Mouse (Mus musculus): ENCODE results near the gene Fbp1. TPM values are rescaled to one million over a fixed set of nuclear protein-coding genes. Genes with fewer than 3 reads are reported as not detected.
"Not testable (repeated sequence)": the region's sequence is repeated elsewhere in the genome, so short reads cannot be mapped to it uniquely, and the experiment has no call there.

Fbp1 gene
- polyA plus RNA-seq, 1 experiment from 2014 or later: not detected

- not testable (repeated sequence) for H3K9me3 ChIP-seq (replicated peaks; ENCODE audit: control insufficient read depth, low read length); DNase-seq (ENCODE audit: low spot score); H3K4me2 ChIP-seq (ENCODE audit: low read length); H3K27ac ChIP-seq (ENCODE audit: low read depth, low read length); H3K36me3 ChIP-seq (ENCODE audit: control insufficient read depth, insufficient read depth, low read length); ATAC-seq; H3K9ac ChIP-seq (ENCODE audit: low read length); H3K27me3 ChIP-seq (replicated peaks; ENCODE audit: control insufficient read depth, insufficient read depth, low read length); H3K4me1 ChIP-seq (ENCODE audit: control insufficient read depth, insufficient read depth, low read length); H3K4me3 ChIP-seq (ENCODE audit: low read depth, low read length)
- WGBS: 91% methylated on average over 10 of the region's 10 CpGs
These were observed 28.8 kb downstream of the Fbp1 start for GRCm38 (mm10) chr13:62859251-62859650.

- no peak for ATAC-seq
- 78% methylated on average over 21 of the region's 21 CpGs for WGBS
- Histone ChIP-seq H3K4me2 (ENCODE audit: low read length) (no peak within 1 kb of the TSS), H3K9me3 (replicated peaks; ENCODE audit: control insufficient read depth, low read length) (no peaks in the 10 kb centered on the region), H3K36me3 (ENCODE audit: control insufficient read depth, insufficient read depth, low read length) (no peaks in the 10 kb centered on the region), H3K9ac (ENCODE audit: low read length) (no peak within 1 kb of the TSS), H3K4me3 (ENCODE audit: low read depth, low read length) (no peak within 1 kb of the TSS), H3K4me1 (ENCODE audit: control insufficient read depth, insufficient read depth, low read length) (no peaks in the 10 kb centered on the region), H3K27ac (ENCODE audit: low read depth, low read length) (no peak within 1 kb of the TSS), H3K27me3 (replicated peaks; ENCODE audit: control insufficient read depth, insufficient read depth, low read length) (no peaks in the 10 kb centered on the region)
- DNase-seq (ENCODE audit: low spot score): no peak
These were observed 29.9 kb downstream of the Fbp1 start, which contains the start of gene Fbp2 for GRCm38 (mm10) chr13:62857941-62858915. Fbp2 (minus strand) TSS chr13:62858422.

- Histone ChIP-seq H3K36me3 (ENCODE audit: control insufficient read depth, insufficient read depth, low read length) (no peaks in the 10 kb centered on the region), H3K9me3 (replicated peaks; ENCODE audit: control insufficient read depth, low read length) (no peaks in the 10 kb centered on the region), H3K4me2 (ENCODE audit: low read length) (no peak overlapping the region), H3K9ac (ENCODE audit: low read length) (no peak overlapping the region), H3K27me3 (replicated peaks; ENCODE audit: control insufficient read depth, insufficient read depth, low read length) (no peaks in the 10 kb centered on the region), H3K4me1 (ENCODE audit: control insufficient read depth, insufficient read depth, low read length) (no peaks in the 10 kb centered on the region), H3K27ac (ENCODE audit: low read depth, low read length) (no peak overlapping the region), H3K4me3 (ENCODE audit: low read depth, low read length) (no peak overlapping the region)
- WGBS: 87% methylated on average over 14 of the region's 14 CpGs
- ATAC-seq: no peak; the same call in 1 of the 2 replicates
- no peak for DNase-seq (ENCODE audit: low spot score)
These were observed 31.2 kb downstream of the Fbp1 start for GRCm38 (mm10) chr13:62856850-62857249.

DNA sequence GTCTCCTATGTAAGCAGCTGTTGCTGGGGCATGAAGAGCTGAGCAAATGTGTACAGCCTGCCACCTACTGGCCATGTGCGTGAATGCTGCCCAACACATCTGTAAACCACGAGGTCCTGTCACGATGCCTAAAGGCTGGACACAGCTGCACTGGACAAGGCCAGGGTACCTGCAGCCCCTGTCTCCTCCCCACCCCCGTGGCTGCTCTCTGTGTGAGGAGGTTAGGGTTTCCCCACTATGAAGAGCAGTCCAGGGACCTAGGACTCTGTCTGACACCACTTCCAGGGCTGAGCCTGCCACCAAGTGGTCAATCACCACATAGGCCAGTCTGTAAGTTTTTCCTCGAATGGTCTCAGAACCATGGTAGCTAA, 31.8 kb downstream of the Fbp1 start:
- no peaks in the 10 kb centered on the region for H3K36me3 ChIP-seq (ENCODE audit: control insufficient read depth, insufficient read depth, low read length)
- peak overlapping the region; percentile 22 for H3K4me3 ChIP-seq (ENCODE audit: low read depth, low read length)
- H3K27me3 ChIP-seq (replicated peaks; ENCODE audit: control insufficient read depth, insufficient read depth, low read length): no peaks in the 10 kb centered on the region
- no peak overlapping the region for H3K9ac ChIP-seq (ENCODE audit: low read length)
- peak; percentile 91 for DNase-seq (ENCODE audit: low spot score)
- 3% methylated on average over 5 of the region's 5 CpGs for WGBS
- peak overlapping the region; percentile 50 for H3K4me2 ChIP-seq (ENCODE audit: low read length)
- ATAC-seq: peak; percentile 93
- H3K27ac ChIP-seq (ENCODE audit: low read depth, low read length): no peak overlapping the region
- H3K9me3 ChIP-seq (replicated peaks; ENCODE audit: control insufficient read depth, low read length): no peaks in the 10 kb centered on the region
- H3K4me1 ChIP-seq (ENCODE audit: control insufficient read depth, insufficient read depth, low read length): no peaks in the 10 kb centered on the region

DNA sequence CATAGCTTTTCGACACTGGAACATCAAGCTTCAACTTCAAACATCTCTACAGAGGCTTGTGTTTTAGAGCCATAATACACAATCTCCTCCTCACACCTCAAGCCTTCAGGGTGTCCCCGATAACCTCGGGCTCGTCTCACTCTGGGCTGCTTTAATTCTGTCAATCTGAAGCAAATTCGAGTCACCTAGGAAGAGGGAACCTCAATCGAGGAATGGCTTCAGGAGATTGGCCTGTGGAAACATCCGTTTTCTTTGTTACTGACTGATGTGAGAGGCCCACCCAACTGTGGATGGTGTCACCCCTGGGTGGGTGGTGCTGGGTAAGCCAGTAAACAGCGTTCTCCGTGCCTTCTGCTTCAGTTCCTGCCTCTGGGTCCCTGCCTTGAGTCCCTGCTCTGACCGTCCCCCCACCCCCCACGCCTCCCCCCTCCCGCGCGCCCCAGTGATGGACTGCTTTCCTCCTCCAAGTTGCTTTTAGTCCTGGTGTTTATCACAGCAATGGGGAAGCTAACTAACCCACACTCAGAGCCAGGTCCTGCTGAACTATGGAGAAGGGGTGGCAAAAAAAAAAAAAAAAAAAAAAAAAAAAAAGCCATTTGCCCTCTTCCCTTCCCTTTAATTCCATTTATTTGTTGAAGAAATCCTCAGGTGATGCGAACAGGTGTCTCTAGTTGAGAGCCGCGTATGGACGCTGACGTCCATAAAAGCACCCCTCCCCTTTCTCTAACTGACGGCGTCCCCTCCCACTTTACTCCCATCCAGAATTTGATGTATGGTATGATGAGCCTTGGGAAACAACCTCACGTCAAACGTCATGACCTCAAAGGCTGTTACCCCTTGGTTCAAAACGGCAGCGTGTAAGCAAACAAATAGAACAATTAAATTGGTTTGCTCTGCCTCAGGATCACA, 32.4 kb downstream of the Fbp1 start:
- ATAC-seq: peak; percentile 60
- Histone ChIP-seq H3K4me3 (ENCODE audit: low read depth, low read length) (peak overlapping the region; percentile 22), H3K4me2 (ENCODE audit: low read length) (peak overlapping the region; percentile 50), H3K36me3 (ENCODE audit: control insufficient read depth, insufficient read depth, low read length) (no peaks in the 10 kb centered on the region), H3K27me3 (replicated peaks; ENCODE audit: control insufficient read depth, insufficient read depth, low read length) (no peaks in the 10 kb centered on the region), H3K9ac (ENCODE audit: low read length) (no peak overlapping the region), H3K27ac (ENCODE audit: low read depth, low read length) (no peak overlapping the region), H3K4me1 (ENCODE audit: control insufficient read depth, insufficient read depth, low read length) (no peaks in the 10 kb centered on the region), H3K9me3 (replicated peaks; ENCODE audit: control insufficient read depth, low read length) (no peaks in the 10 kb centered on the region)
- WGBS: 34% methylated on average over 25 of the region's 25 CpGs
- DNase-seq (ENCODE audit: low spot score): no peak

- H3K4me3 ChIP-seq (ENCODE audit: low read depth, low read length): no peak overlapping the region
- no peaks in the 10 kb centered on the region for H3K4me1 ChIP-seq (ENCODE audit: control insufficient read depth, insufficient read depth, low read length)
- H3K27me3 ChIP-seq (replicated peaks; ENCODE audit: control insufficient read depth, insufficient read depth, low read length): no peaks in the 10 kb centered on the region
- no peak overlapping the region for H3K9ac ChIP-seq (ENCODE audit: low read length)
- WGBS: 9% methylated on average over 15 of the region's 15 CpGs
- H3K9me3 ChIP-seq (replicated peaks; ENCODE audit: control insufficient read depth, low read length): no peaks in the 10 kb centered on the region
- DNase-seq (ENCODE audit: low spot score): peak; percentile 57
- no peak for ATAC-seq
- no peaks in the 10 kb centered on the region for H3K36me3 ChIP-seq (ENCODE audit: control insufficient read depth, insufficient read depth, low read length)
- H3K27ac ChIP-seq (ENCODE audit: low read depth, low read length): no peak overlapping the region
- no peak overlapping the region for H3K4me2 ChIP-seq (ENCODE audit: low read length)
These were observed 33.4 kb downstream of the Fbp1 start for GRCm38 (mm10) chr13:62854666-62855065.

GRCm38 (mm10) chr13:62833341-62833740, 54.7 kb downstream of the Fbp1 start:
- H3K9ac ChIP-seq (ENCODE audit: low read length): no peak overlapping the region
- no peak overlapping the region for H3K4me3 ChIP-seq (ENCODE audit: low read depth, low read length)
- no peaks in the 10 kb centered on the region for H3K4me1 ChIP-seq (ENCODE audit: control insufficient read depth, insufficient read depth, low read length)
- ATAC-seq (no peak), DNase-seq (ENCODE audit: low spot score) (no peak)
- H3K27ac ChIP-seq (ENCODE audit: low read depth, low read length): no peak overlapping the region
- no peaks in the 10 kb centered on the region for H3K27me3 ChIP-seq (replicated peaks; ENCODE audit: control insufficient read depth, insufficient read depth, low read length)
- WGBS: 43% methylated on average over 4 of the region's 4 CpGs
- H3K36me3 ChIP-seq (ENCODE audit: control insufficient read depth, insufficient read depth, low read length): no peaks in the 10 kb centered on the region
- no peak overlapping the region for H3K4me2 ChIP-seq (ENCODE audit: low read length)
- H3K9me3 ChIP-seq (replicated peaks; ENCODE audit: control insufficient read depth, low read length): no peaks in the 10 kb centered on the region

DNA sequence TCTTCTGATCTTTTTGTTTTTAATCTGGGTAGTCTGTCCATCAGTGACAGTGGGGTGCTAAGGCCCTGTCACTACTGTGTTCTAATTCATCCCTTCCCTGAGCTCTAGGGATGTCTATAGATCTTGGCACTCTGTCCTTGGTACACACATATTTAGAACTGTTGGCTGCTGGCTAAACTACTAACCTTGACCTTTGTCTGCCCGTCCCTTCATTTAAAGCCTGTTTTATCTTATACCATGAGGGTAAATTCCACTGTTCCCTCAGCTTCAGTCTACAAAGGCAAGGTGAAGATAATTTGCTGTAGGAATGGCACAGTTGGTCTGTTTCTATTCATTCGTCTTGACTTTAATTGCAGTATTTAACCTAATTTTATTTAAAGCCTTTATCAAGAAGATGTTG, 55.8 kb downstream of the Fbp1 start:
- no peak for ATAC-seq
- no peaks in the 10 kb centered on the region for H3K36me3 ChIP-seq (ENCODE audit: control insufficient read depth, insufficient read depth, low read length)
- WGBS: 90% methylated on average over 2 of the region's 2 CpGs
- H3K4me1 ChIP-seq (ENCODE audit: control insufficient read depth, insufficient read depth, low read length): no peaks in the 10 kb centered on the region
- no peaks in the 10 kb centered on the region for H3K9me3 ChIP-seq (replicated peaks; ENCODE audit: control insufficient read depth, low read length)
- no peak for DNase-seq (ENCODE audit: low spot score)
- H3K9ac ChIP-seq (ENCODE audit: low read length): no peak overlapping the region
- H3K4me3 ChIP-seq (ENCODE audit: low read depth, low read length): no peak overlapping the region
- H3K27ac ChIP-seq (ENCODE audit: low read depth, low read length): no peak overlapping the region
- no peaks in the 10 kb centered on the region for H3K27me3 ChIP-seq (replicated peaks; ENCODE audit: control insufficient read depth, insufficient read depth, low read length)
- H3K4me2 ChIP-seq (ENCODE audit: low read length): no peak overlapping the region
